Mouse (Mus musculus): ENCODE measurements around the gene Lmcd1. TPM values are rescaled to one million over a fixed set of nuclear protein-coding genes. Genes with fewer than 3 reads are reported as not detected.

Lmcd1 gene
- total RNA-seq, 2 experiments from 2014 or later: 6.9 to 9.6 TPM

GRCm38 (mm10) chr6:112264321-112264720 is 9.2 kb upstream of the Lmcd1 start:
- no peak for TF ChIP-seq CTCF (IDR thresholded peaks at IDR 0.05)
- Histone ChIP-seq H3K4me3 (no peak overlapping the region), H3K27ac (no peak overlapping the region)
- DNase-seq (ENCODE audit: extremely low spot score in 1 of 2, low spot score in 2 of 2): no peak
- intact Hi-C loops (cut with DNase I): no loop called here

- TF ChIP-seq CTCF (IDR thresholded peaks at IDR 0.05): no peak
- peak in 1 of 2 experiments; percentile 31 for DNase-seq (ENCODE audit: extremely low spot score in 1 of 2, low spot score in 2 of 2)
- intact Hi-C loops (cut with DNase I): no loop called here
- no peak overlapping the region for H3K27ac ChIP-seq
- no peak overlapping the region for H3K4me3 ChIP-seq
Observed at GRCm38 (mm10) chr6:112266631-112267030, 6.9 kb upstream of the Lmcd1 start.

- no peak overlapping the region for H3K27ac ChIP-seq
- intact Hi-C loops (cut with DNase I): no loop called here
- no peak for DNase-seq (ENCODE audit: extremely low spot score in 1 of 2, low spot score in 2 of 2)
- TF ChIP-seq CTCF (IDR thresholded peaks at IDR 0.05): no peak
- no peak overlapping the region for H3K4me3 ChIP-seq
Observed at GRCm38 (mm10) chr6:112267661-112268357, 5.7 kb upstream of the Lmcd1 start.

DNA sequence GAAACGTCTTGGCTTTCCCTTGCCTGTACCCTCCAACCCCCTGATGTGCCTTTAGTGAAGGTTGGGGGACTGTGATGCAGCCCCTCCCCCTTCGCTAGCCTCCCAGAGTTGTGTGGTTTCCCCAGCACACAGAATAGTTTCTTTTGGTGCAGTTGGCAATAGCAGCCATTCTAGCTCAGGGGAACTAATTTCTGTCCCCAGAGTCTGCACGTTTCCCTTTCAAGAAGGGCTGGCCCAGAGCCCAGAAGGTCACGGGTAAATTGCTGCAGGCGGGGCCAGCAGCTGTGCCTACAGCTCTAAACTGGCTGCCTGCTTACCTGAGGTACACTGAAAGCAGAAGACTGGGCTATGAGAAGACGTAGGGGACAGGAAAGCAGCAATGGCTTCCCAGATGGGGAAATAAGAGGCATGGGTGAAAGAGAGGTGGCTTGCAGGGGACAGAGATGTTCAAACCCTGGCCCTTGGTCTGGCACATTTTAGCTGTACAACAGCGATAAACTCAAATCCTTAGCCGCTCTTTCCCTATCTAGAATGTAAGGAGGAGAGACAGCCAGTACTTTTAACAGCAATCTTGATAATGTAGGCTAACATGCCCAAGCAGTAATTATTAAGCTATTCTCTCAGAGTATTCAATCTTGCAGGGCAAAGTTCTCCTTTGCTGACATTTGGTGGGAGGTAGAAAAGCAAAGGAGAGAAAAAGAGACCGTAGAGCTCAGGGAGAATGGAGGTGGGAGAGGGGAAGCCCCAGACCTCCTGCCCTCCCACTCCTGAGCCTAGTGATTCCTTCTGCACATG is 900 bp downstream of the Lmcd1 start:
- no peak for TF ChIP-seq CTCF (IDR thresholded peaks at IDR 0.05)
- intact Hi-C loops (cut with DNase I): loop anchor here (5.0 kb wide), 1 partner anchor 62 kb away; no protein-coding TSS in a partner anchor
- peak; percentile 42 to 43 for DNase-seq (ENCODE audit: extremely low spot score in 1 of 2, low spot score in 2 of 2)
- H3K4me3 ChIP-seq: peak overlapping the region; percentile 45
- peak overlapping the region; percentile 64 for H3K27ac ChIP-seq

GRCm38 (mm10) chr6:112275731-112276245 is 2.2 kb downstream of the Lmcd1 start:
- intact Hi-C loops (cut with DNase I): no loop called here
- no peak overlapping the region for H3K27ac ChIP-seq
- no peak overlapping the region for H3K4me3 ChIP-seq
- DNase-seq (ENCODE audit: extremely low spot score in 1 of 2, low spot score in 2 of 2): no peak
- TF ChIP-seq CTCF (IDR thresholded peaks at IDR 0.05): no peak

- Histone ChIP-seq H3K4me3 (no peak overlapping the region), H3K27ac (no peak overlapping the region)
- TF ChIP-seq CTCF (IDR thresholded peaks at IDR 0.05): no peak
- intact Hi-C loops (cut with DNase I): no loop called here
- no peak for DNase-seq (ENCODE audit: extremely low spot score in 1 of 2, low spot score in 2 of 2)
Observed at GRCm38 (mm10) chr6:112278805-112279204, 5.2 kb downstream of the Lmcd1 start.

GRCm38 (mm10) chr6:112280161-112280560 is 6.6 kb downstream of the Lmcd1 start:
- no peak for TF ChIP-seq CTCF (IDR thresholded peaks at IDR 0.05)
- no peak overlapping the region for H3K4me3 ChIP-seq
- intact Hi-C loops (cut with DNase I): no loop called here
- no peak for DNase-seq (ENCODE audit: extremely low spot score in 1 of 2, low spot score in 2 of 2)
- H3K27ac ChIP-seq: no peak overlapping the region

GRCm38 (mm10) chr6:112280945-112281344 is 7.4 kb downstream of the Lmcd1 start:
- Histone ChIP-seq H3K27ac (no peak overlapping the region), H3K4me3 (no peak overlapping the region)
- TF ChIP-seq CTCF (IDR thresholded peaks at IDR 0.05): no peak
- intact Hi-C loops (cut with DNase I): no loop called here
- DNase-seq (ENCODE audit: extremely low spot score in 1 of 2, low spot score in 2 of 2): no peak

DNA sequence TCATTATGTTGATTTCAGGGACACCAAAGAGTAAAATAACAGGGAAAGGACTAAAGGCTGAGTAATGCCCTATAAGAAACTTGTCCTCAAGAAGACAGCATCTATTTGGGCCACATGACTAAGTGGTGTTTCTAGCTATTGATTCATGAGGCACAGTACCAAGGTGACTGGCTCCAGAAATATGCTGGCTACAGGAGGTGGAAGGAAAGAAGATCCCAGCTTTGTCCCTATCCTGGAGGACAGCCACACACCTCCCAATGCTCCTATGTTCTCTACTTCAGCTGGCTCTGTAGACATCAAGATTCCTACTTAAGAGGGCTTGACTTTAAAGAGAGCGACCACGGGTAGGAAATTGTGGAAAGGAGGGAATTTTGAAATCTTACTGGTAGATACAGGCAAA is 8.4 kb downstream of the Lmcd1 start:
- Histone ChIP-seq H3K4me3 (no peak overlapping the region), H3K27ac (no peak overlapping the region)
- no peak for DNase-seq (ENCODE audit: extremely low spot score in 1 of 2, low spot score in 2 of 2)
- intact Hi-C loops (cut with DNase I): no loop called here
- TF ChIP-seq CTCF (IDR thresholded peaks at IDR 0.05): no peak

DNA sequence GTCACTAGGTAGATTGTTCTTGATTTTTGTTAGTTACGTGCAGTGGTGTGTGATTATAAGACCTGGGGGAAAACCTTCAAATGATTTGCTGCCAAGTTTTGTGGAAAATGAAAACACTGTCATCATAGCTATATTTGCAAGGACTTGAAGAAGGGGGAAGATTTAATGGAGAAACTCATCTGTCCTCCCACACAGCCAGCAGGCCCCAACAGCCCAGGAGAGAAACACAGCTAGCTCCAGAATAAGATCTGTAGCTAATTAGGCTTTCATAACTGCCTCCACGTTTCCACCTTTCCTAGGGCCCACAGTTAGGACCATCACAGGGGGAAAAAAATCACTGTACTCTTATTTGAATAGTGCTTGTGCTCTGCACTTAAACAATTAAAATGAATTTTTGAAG is 10.5 kb downstream of the Lmcd1 start:
- peak in 1 of 2 experiments; percentile 22 for DNase-seq (ENCODE audit: extremely low spot score in 1 of 2, low spot score in 2 of 2)
- Histone ChIP-seq H3K4me3 (no peak overlapping the region), H3K27ac (peak overlapping the region; percentile 69)
- intact Hi-C loops (cut with DNase I): no loop called here
- no peak for TF ChIP-seq CTCF (IDR thresholded peaks at IDR 0.05)

GRCm38 (mm10) chr6:112287671-112288070 is 14.1 kb downstream of the Lmcd1 start:
- no peak overlapping the region for H3K4me3 ChIP-seq
- H3K27ac ChIP-seq: no peak overlapping the region
- intact Hi-C loops (cut with DNase I): no loop called here
- TF ChIP-seq CTCF (IDR thresholded peaks at IDR 0.05): no peak
- DNase-seq (ENCODE audit: extremely low spot score in 1 of 2, low spot score in 2 of 2): no peak

DNA sequence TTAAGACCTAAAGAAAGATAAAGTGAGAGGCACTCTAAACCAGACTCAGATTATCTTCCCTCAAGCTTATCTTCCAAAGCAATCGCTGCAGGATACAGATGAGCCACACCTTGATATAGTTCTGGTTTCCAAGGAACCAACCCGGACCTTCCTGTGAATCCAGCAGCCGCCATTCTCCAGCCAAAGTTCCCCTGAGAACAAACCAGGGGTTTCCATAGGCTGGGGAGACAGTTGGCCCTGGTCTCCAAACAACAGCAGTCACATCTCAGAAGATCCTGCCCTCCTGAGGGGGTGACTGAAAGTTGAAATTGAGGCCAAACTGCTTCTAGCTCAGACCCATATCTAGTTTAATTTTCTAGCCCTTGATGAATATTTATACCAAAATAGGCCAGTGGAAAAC is 14.7 kb downstream of the Lmcd1 start:
- DNase-seq (ENCODE audit: extremely low spot score in 1 of 2, low spot score in 2 of 2): no peak
- no peak overlapping the region for H3K4me3 ChIP-seq
- no peak overlapping the region for H3K27ac ChIP-seq
- intact Hi-C loops (cut with DNase I): no loop called here
- TF ChIP-seq CTCF (IDR thresholded peaks at IDR 0.05): no peak
